Mouse (Mus musculus) cerebellum, adult 2 months (tissue): Measurements from ENCODE around the gene Ccnjl. TPM values are rescaled to one million over a fixed set of nuclear protein-coding genes. Genes with fewer than 3 reads are reported as not detected.

ENCODE experiments used
- DNase-seq, 2 experiments: peaks; one replicate each; pipeline ENCODE4 v3.0.0; 2021
- H3K27ac ChIP-seq: fragments of 200-500 bp; 2 replicates; pipeline ENCODE4 v1.5.1; 2012; ENCODE audit warnings: low read length, control low read depth, inconsistent platforms; ENCODE audit not compliant: insufficient read depth
- H3K27me3 ChIP-seq: fragments of 200-500 bp; 2 replicates; pipeline ENCODE4 v1.6.1; 2012; ENCODE audit warnings: inconsistent platforms, mild to moderate bottlenecking, low read length, moderate library complexity; ENCODE audit not compliant: control insufficient read depth, insufficient read depth
- H3K4me1 ChIP-seq: fragments of 200-500 bp; 2 replicates; pipeline ENCODE4 v1.6.1; 2011; ENCODE audit warnings: low read length; ENCODE audit not compliant: control insufficient read depth, insufficient read depth
- H3K4me3 ChIP-seq: fragments of 200-500 bp; replicated peaks from 2 replicates; pipeline ENCODE3; 2011; ENCODE audit warnings: mild to moderate bottlenecking, low read depth, low read length, control low read depth; ENCODE audit not compliant: insufficient read depth
- CTCF ChIP-seq: fragments of 200-500 bp; IDR thresholded peaks from 2 replicates; pipeline ENCODE4 v1.5.1; 2011; ENCODE audit warnings: low read depth, mild to moderate bottlenecking, control low read depth, low read length, moderate library complexity, borderline replicate concordance; ENCODE audit not compliant: insufficient read depth
- POLR2A ChIP-seq: fragments of 200-500 bp; IDR thresholded peaks from 2 replicates; pipeline ENCODE4 v1.6.1; 2011; ENCODE audit warnings: low read length, control low read depth, borderline replicate concordance; ENCODE audit not compliant: insufficient read depth
- WGBS: fragments of 180-500 bp; shearing (Covaris S2); methylation state at CpG from one replicate; pipeline ENCODE4 v1.1.7; 2018; 5-methylcytosine and 5-hydroxymethylcytosine counted together
- polyA plus RNA-seq: library from polyadenylated mRNA; depleted of rRNA; stranded (reverse); fragments of >200 nt; gene quantifications from 2 replicates; pipeline ENCODE4 v1.2.3, GENCODE M21; 2012

Ccnjl gene
- polyA plus RNA-seq, 1 experiment: 8.4 TPM

DNA sequence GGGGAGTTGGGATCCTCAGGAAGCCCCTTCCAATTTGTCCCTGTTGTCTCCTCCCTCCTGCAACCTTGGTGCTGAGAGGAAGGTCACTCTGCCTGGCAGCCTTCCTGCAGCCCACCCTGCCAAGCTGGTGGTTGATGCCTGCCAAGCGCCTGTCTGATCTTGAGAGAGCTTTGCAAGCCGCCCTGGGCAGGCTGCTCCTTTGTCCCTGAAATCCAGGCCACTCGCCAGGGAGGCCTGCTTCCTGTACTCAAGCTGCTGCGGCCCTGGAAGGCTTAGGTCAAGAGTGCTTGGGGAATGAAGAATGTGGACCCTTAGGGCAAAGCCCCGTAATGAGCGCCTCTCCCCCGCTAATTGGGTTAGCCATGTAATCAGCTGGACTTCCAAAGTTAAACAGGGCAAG is 19.6 kb downstream of the Ccnjl start:
- WGBS: 16% methylated on average over 7 of the region's 7 CpGs
- H3K4me1 ChIP-seq: peaks cover 27% of the 10 kb centered on the region
- no peak for TF ChIP-seq CTCF
- TF ChIP-seq POLR2A: no peak

GRCm38 (mm10) chr11:43548657-43549435 is 20.3 kb downstream of the Ccnjl start:
- 39% methylated on average over 12 of the region's 12 CpGs for WGBS
- Histone ChIP-seq H3K27me3 (no peaks in the 10 kb centered on the region), H3K4me3 (no peak overlapping the region), H3K4me1 (peaks cover 27% of the 10 kb centered on the region), H3K27ac (peak overlapping the region; percentile 81; the same call in 1 of the 2 replicates)
- no peak for TF ChIP-seq POLR2A
- TF ChIP-seq CTCF: no peak
- peak in 1 of 2 experiments; percentile 29 for DNase-seq

More for the DNA sequence above, 19.6 kb downstream of the Ccnjl start:
- Histone ChIP-seq H3K4me3 (no peak overlapping the region), H3K27ac (peak overlapping the region; percentile 81), H3K27me3 (no peaks in the 10 kb centered on the region)
- peak; percentile 87 to 89 for DNase-seq

DNA sequence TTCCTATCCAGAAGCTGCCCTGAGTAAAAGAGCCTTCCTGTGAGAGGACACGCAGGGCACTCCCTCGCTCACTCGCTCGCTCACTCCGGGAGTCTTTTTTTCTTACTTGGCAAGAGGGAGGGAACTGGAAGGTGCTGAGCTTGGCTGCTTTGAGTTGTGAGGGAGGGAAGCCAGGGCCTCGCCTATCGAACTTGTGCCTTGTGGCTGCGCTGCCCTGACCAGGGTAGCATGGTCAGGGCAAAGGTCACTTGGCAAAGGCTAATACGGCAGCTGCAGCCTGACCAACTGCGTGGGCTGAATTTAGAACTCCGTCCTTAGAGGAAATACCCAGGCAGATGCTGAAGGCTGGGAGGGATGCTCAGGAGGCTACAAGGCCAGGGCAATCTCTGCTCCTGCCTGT is 21.1 kb downstream of the Ccnjl start:
- Histone ChIP-seq H3K27me3 (no peaks in the 10 kb centered on the region), H3K4me3 (no peak overlapping the region), H3K4me1 (peaks cover 29% of the 10 kb centered on the region), H3K27ac (no peak overlapping the region)
- peak; percentile 59 to 65 for DNase-seq
- no peak for TF ChIP-seq POLR2A
- WGBS: 5% methylated on average over 11 of the region's 11 CpGs

- H3K27me3 ChIP-seq: no peaks in the 10 kb centered on the region
- no peak for DNase-seq
- no peak overlapping the region for H3K4me3 ChIP-seq
- H3K27ac ChIP-seq: no peak overlapping the region
- peaks cover 29% of the 10 kb centered on the region for H3K4me1 ChIP-seq
- no peak for TF ChIP-seq POLR2A
- no peak for TF ChIP-seq CTCF
- WGBS: 89% methylated on average over 3 of the region's 3 CpGs
Measured at GRCm38 (mm10) chr11:43551756-43552155, 23.2 kb downstream of the Ccnjl start.

DNA sequence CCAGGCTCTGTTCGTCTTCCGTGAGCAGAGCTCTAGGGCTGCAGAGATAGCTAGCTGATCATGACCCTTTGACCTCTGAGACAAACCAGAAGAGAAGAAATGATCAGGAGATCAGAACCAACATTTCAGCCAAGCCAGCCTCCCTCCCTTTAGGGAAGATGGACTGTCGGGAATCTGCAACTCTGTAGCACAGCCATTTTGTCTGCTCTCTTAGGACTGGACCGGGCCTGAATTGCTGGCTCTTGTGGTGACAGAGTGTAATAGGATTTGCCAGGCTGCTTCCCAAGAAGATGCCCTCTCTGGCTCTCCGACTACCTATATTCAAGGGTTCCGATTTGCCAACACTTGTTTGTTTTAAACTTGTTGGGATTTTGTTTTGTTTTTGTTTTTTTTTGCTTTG is 24.1 kb downstream of the Ccnjl start:
- no peak for TF ChIP-seq CTCF
- no peak for TF ChIP-seq POLR2A
- H3K4me1 ChIP-seq: peaks cover 29% of the 10 kb centered on the region
- WGBS: 75% methylated on average over 6 of the region's 6 CpGs
- DNase-seq: no peak
- no peak overlapping the region for H3K4me3 ChIP-seq
- H3K27me3 ChIP-seq: no peaks in the 10 kb centered on the region
- H3K27ac ChIP-seq: no peak overlapping the region

- Histone ChIP-seq H3K27me3 (no peaks in the 10 kb centered on the region), H3K4me3 (no peak overlapping the region), H3K4me1 (peaks cover 2% of the 10 kb centered on the region; the same call in 1 of the 2 replicates), H3K27ac (no peak overlapping the region)
- no peak for DNase-seq
- peak; percentile 7; the same call in 1 of the 2 replicates for TF ChIP-seq CTCF
- TF ChIP-seq POLR2A: no peak
- 81% methylated on average over 11 of the region's 11 CpGs for WGBS
Measured at GRCm38 (mm10) chr11:43556538-43556937, 28.0 kb downstream of the Ccnjl start.

- WGBS: 16% methylated on average over 6 of the region's 6 CpGs
- Histone ChIP-seq H3K27ac (no peak overlapping the region), H3K4me3 (no peak overlapping the region), H3K4me1 (peaks cover 5% of the 10 kb centered on the region), H3K27me3 (no peaks in the 10 kb centered on the region)
- TF ChIP-seq CTCF: no peak
- no peak for TF ChIP-seq POLR2A
- no peak for DNase-seq
Measured at GRCm38 (mm10) chr11:43559515-43560292, 31.1 kb downstream of the Ccnjl start.

DNA sequence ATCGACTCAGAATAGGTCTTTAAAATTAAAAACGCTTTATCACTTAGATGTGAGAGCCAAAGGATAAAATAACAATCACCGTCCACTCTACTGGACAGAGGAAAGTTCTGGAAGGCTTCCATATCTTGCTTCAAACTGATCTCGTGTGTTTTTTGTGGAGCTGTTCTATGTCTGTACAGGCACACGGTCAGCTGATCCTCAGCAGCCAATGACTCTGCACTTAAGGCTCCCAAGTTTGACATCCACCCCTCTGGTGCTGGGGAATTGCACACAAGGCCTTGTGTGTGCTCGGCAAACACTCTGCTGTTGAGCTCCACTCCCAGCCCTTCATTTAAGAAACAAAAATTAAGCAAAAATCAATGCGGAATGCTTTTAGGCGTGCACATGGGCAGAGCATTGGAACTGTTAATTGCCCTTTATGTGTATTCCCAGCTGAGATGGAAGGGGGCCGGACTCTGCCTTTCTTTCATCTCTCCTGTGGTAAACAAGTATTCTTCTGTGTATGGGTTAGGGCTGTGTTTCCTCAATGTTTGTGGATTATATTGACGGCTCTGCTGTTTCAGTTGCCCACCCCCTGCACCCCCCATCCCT is 35.2 kb downstream of the Ccnjl start:
- no peaks in the 10 kb centered on the region for H3K27me3 ChIP-seq
- WGBS: 64% methylated on average over 10 of the region's 10 CpGs
- DNase-seq: no peak
- no peak for TF ChIP-seq POLR2A
- TF ChIP-seq CTCF: no peak
- H3K4me1 ChIP-seq: peaks cover 23% of the 10 kb centered on the region
- no peak overlapping the region for H3K27ac ChIP-seq
- H3K4me3 ChIP-seq: no peak overlapping the region
